Mouse (Mus musculus): ENCODE data around the gene Ttc3.
"Not testable (repeated sequence)": the region's sequence is repeated elsewhere in the genome, so short reads cannot be mapped to it uniquely, and the experiment has no call there.

Ttc3 gene

DNA sequence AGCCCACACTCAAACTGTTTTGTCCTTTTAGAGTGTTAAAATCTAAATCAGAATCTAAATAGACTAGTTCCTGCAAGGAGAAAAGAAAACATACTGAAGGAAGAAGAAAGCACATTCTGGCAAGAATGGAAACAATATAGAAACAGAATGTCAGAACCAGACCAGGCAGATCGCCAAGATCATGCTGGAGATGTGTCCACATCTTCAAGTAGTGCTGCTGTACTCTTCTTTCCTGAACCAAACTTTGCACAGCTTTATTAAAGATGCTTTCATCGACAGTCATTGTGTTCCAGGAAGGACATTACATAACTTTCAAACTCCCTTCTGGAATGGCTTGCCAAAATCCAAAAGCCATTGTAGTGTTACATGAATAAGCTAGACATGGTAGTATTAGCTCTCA lies 66.4 kb downstream of the Ttc3 start:
- DNase-seq (ENCODE audit: low read depth, low spot score), result no peak
- peaks cover 8% of the 10 kb centered on the region for H3K36me3 ChIP-seq (ENCODE audit: control insufficient read depth, insufficient read depth, low read length, poor library complexity, severe bottlenecking)
- no peaks in the 10 kb centered on the region for H3K27me3 ChIP-seq (ENCODE audit: control insufficient read depth, insufficient read depth, low read length, poor library complexity, severe bottlenecking)

DNA sequence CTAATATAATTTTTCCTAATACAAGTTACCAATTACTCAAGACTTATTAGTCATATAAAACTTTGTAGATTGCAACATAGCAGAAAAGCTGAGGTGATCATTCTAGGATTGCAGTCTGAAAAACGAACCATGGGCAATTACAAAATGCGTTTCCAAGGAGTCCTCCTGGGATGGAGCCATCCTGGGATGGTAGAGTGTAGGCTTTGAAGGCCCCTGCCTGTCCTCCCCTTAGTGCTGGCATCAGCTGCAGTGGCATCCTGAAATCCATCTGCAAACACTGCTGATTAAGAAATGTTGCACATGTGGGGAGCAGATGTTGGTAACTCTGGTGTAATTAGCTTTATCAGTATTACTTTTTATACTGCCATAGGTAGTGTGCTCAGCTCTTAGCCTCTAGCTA lies 70.9 kb downstream of the Ttc3 start:
- H3K27me3 ChIP-seq (ENCODE audit: control insufficient read depth, insufficient read depth, low read length, poor library complexity, severe bottlenecking), result no peaks in the 10 kb centered on the region
- no peak for DNase-seq (ENCODE audit: low read depth, low spot score)
- H3K36me3 ChIP-seq (ENCODE audit: control insufficient read depth, insufficient read depth, low read length, poor library complexity, severe bottlenecking), result peaks cover 9% of the 10 kb centered on the region

DNA sequence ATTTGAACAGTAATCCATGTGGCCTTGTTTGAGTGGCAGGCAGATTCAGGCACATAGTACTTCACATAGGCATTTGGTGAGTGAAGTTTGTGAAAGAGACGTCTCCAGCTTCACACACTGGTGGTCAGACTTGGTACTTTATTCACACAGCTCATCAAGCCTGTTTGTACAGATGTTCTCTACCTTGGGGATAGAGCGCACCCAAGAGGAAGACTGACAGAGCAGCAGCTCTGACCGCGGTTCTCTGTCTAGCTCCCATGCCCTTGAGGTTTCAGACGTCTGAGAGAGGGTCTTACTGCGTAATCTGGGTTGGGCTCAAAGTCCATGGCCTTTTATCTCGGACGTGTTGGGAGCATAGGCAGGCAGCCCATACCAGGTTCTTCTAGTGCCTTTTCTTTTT lies 78.7 kb downstream of the Ttc3 start:
- DNase-seq (ENCODE audit: low read depth, low spot score), result peak; percentile 15

DNA sequence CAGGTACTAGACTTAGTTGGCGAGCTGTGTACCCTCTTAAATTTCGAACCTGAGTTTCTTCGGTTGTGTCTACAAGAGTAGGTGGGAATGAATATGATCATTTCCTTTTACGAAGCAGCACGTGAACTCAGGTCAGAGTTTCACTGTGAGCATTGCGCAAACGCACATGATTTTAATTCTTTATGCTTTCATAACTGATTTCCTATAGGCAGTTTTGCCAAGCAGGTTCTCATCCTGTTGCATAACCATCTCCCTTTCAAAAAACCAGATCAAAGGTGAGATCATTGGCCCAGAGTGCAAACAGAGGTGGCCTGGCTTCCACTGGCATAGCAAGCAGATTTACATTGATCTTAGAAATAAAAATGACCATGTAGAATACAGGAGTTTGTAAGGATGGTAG lies 79.2 kb downstream of the Ttc3 start:
- Histone ChIP-seq H3K27me3 (ENCODE audit: control insufficient read depth, insufficient read depth, low read length, poor library complexity, severe bottlenecking) (no peaks in the 10 kb centered on the region), H3K36me3 (ENCODE audit: control insufficient read depth, insufficient read depth, low read length, poor library complexity, severe bottlenecking) (peaks cover 11% of the 10 kb centered on the region)
- DNase-seq (ENCODE audit: low read depth, low spot score), result no peak

More for the DNA sequence above, 78.7 kb downstream of the Ttc3 start:
- Histone ChIP-seq H3K27me3 (ENCODE audit: control insufficient read depth, insufficient read depth, low read length, poor library complexity, severe bottlenecking) (no peaks in the 10 kb centered on the region), H3K36me3 (ENCODE audit: control insufficient read depth, insufficient read depth, low read length, poor library complexity, severe bottlenecking) (peaks cover 11% of the 10 kb centered on the region)

DNA sequence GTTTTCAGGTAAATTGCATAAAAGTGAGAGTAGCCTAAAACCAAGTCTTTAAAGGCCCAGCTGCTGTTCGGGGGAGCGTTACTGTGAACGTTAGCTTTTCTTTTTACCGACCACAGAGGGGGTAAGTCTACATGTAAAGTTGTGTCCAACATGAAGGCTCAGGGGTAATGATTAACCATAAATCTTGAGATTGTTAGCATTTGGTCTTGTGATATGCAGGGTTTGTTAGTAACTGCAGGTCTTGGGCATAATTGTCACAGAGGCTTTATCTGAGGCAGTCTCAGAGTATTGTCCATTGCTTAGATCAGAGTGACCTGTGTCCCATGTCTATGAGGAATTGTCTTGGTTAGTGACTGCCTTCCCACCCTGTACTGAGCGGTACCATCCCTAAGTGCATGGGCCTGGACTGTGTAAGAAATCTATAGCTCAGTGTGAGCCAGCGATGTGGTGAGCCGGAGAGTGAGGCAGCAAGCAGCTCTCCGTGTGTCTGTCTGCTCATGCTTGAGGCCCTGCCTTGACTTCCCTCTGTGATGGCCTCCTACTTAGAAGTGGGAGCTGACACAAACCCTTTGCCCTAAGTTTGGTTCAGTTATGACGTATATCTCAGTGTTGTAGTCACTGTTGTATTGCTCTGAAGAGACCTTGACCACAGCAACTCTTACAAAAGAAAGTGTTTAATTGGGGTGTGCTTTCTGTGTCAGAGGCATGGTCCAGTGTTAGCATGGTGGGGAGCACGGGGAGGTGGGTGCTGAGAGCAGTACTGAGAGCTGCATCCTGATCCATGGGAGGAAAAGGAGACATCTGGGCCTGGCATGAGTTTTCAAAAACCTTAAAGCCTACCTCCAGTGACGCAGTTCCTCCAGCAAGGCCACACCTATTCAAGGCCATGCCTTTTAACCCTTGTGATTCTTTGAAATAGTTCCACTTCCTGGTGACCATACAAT lies 81.4 kb downstream of the Ttc3 start:
- peaks cover 15% of the 10 kb centered on the region for H3K36me3 ChIP-seq (ENCODE audit: control insufficient read depth, insufficient read depth, low read length, poor library complexity, severe bottlenecking)
- H3K27me3 ChIP-seq (ENCODE audit: control insufficient read depth, insufficient read depth, low read length, poor library complexity, severe bottlenecking), result no peaks in the 10 kb centered on the region
- DNase-seq (ENCODE audit: low read depth, low spot score), result no peak

DNA sequence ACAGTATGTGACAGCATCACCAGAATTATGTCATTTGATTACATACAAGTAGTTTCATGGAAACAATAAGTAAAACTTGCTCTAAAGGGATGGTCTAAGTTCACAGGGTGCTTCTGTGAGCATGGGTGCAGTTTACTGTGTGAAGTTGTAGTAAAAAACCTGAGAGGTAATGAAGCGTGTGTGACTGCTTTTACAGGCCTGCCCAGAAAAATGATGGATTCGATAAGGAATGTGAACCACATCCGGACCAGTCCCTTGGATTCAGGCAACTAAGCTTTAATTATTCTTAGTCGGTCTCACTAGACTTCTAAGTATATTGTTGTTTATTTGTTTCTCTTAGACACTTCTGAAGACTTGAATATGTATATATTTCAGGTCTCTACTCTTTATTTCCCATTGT lies 82.3 kb downstream of the Ttc3 start:
- H3K36me3 ChIP-seq (ENCODE audit: control insufficient read depth, insufficient read depth, low read length, poor library complexity, severe bottlenecking), result peaks cover 14% of the 10 kb centered on the region
- no peaks in the 10 kb centered on the region for H3K27me3 ChIP-seq (ENCODE audit: control insufficient read depth, insufficient read depth, low read length, poor library complexity, severe bottlenecking)
- DNase-seq (ENCODE audit: low read depth, low spot score), result no peak

DNA sequence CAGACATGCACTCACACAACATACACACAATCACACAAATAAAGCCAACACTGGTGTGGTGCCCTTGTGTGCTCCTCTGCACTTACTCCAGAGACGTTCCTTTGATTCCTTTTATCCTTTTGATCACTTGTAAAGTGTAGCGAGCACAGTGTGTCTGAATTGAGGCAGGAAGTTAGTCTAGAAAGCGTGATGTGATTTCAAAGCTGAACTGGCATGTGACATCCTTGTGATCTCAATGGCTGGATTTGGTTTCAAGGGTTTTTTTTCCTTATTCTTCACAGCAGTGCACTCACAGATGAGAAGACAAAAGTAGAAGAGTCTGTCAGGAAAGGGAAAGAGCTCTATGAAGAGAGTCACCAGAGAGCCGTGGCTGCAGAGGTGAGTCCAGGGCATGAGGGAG lies 83.7 kb downstream of the Ttc3 start:
- peaks cover 14% of the 10 kb centered on the region for H3K36me3 ChIP-seq (ENCODE audit: control insufficient read depth, insufficient read depth, low read length, poor library complexity, severe bottlenecking)
- no peaks in the 10 kb centered on the region for H3K27me3 ChIP-seq (ENCODE audit: control insufficient read depth, insufficient read depth, low read length, poor library complexity, severe bottlenecking)
- no peak for DNase-seq (ENCODE audit: low read depth, low spot score)

DNA sequence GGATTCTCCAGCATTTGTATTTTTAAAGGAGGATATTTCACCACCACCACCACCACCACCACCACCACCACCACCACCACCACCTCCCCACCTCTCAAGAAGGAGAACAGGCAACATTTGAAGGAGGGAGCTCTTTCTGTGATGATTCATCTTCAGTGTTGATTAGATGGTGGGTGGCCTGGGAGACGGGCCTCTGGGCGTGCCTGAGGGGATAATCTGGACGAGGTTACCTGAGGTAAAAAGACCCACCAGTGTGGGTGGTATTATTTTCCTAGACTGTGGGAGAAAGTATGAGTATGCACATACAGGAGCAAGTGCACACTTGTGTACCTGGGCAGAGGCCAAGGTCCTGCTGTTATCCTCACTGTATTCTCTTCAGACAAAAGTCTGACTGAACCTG lies 93.6 kb downstream of the Ttc3 start:
- no peaks in the 10 kb centered on the region for H3K27me3 ChIP-seq (ENCODE audit: control insufficient read depth, insufficient read depth, low read length, poor library complexity, severe bottlenecking)
- H3K36me3 ChIP-seq (ENCODE audit: control insufficient read depth, insufficient read depth, low read length, poor library complexity, severe bottlenecking), result peaks cover 16% of the 10 kb centered on the region; the same call in 1 of the 2 replicates
- DNase-seq (ENCODE audit: low read depth, low spot score), result no peak

DNA sequence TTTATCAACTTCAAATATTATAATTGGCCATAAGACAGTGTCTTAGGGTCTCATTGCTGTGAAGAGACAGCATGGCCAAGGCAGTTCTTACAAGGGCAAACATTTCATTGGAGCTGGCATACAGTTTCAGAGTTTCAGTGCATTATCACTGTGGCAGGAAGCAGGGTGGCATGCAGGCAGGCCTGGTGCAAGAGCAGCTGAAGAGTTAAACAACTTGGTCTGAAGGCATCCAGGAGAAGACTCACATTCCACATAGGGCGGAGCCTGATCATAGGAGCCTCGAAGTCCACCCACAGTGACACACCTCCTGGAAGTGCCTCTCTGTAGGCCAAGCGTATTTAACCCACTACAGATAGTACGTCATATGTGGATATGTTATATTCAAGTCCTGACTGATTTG lies 95.5 kb downstream of the Ttc3 start:
- no peaks in the 10 kb centered on the region for H3K27me3 ChIP-seq (ENCODE audit: control insufficient read depth, insufficient read depth, low read length, poor library complexity, severe bottlenecking)
- no peak for DNase-seq (ENCODE audit: low read depth, low spot score)
- peaks cover 13% of the 10 kb centered on the region; the same call in 1 of the 2 replicates for H3K36me3 ChIP-seq (ENCODE audit: control insufficient read depth, insufficient read depth, low read length, poor library complexity, severe bottlenecking)

DNA sequence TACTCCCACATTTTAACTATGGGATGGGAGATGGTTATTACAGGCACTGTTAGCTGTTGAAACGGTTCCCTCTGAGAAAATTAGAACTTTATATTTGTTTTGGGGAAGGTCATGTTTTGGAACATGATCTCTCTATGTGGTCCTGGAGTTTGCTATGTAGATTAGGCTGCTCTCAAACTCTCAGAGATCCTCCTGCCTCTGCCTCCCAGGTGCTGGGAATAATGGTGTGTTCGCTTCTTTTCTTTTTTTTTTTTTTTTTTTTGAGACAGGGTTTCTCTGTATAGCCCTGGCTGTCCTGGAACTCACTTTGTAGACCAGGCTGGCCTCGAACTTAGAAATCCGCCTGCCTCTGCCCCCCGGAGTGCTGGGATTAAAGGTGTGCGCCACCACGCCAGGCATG lies 95.9 kb downstream of the Ttc3 start:
- H3K27me3 ChIP-seq (ENCODE audit: control insufficient read depth, insufficient read depth, low read length, poor library complexity, severe bottlenecking); DNase-seq (ENCODE audit: low read depth, low spot score): not testable (repeated sequence)
- H3K36me3 ChIP-seq (ENCODE audit: control insufficient read depth, insufficient read depth, low read length, poor library complexity, severe bottlenecking), result peaks cover 13% of the 10 kb centered on the region; the same call in 1 of the 2 replicates

DNA sequence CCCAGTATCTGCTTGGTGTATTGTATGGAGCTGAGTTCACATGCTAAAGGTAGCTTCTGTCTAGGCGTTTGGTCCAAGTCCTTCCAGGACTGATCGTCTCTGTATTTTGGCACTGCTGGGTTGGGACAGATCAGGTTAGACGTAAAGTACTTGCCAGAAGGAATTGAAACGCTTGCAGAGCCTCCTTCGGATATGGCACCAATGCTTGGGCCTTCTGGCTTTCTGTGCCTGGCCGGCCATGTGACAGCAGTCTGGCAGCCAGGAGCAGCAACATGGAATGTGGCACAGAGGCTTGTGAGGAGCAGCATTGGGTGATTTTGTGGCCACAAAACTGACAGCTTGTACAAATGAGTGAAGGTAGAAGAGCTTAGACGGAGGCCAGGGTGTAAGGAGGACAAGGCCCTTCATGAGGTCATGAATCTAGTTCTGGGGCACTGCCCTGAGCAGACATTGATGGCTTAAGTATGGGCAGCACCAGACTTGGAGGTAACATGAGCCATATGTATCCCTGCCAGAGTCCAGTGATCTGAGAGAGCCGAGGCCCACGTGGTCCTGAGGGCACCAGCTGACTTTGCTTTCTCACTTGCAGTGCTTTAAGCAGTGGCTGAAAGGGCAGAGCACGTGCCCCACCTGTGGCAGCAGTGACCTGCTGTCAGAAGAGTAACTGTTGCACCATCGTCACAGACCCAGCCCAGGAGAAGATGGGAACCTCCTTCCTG lies 97.1 kb downstream of the Ttc3 start:
- Histone ChIP-seq H3K36me3 (ENCODE audit: control insufficient read depth, insufficient read depth, low read length, poor library complexity, severe bottlenecking) (peaks cover 9% of the 10 kb centered on the region; the same call in 1 of the 2 replicates), H3K27me3 (ENCODE audit: control insufficient read depth, insufficient read depth, low read length, poor library complexity, severe bottlenecking) (no peaks in the 10 kb centered on the region)
- no peak for DNase-seq (ENCODE audit: low read depth, low spot score)

DNA sequence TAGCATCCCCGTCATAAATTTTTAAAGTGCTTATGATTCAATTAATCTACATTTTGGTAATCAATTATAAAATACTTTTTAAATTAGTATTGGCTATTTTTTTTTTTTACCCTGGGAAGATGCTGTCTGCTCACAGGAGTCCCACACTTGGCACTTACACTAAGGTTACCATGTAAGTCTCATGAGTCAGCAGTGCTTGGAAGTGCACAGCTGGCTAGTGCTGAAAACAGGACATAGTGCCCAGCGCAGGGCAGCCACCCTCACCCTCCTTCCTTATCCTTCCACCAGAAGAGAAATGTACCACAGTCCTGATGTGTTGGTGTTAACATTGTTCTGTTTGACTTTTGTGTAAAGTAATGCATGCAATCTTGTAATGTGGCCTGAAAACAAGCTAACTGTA lies 98.0 kb downstream of the Ttc3 start:
- DNase-seq (ENCODE audit: low read depth, low spot score), result no peak
- Histone ChIP-seq H3K27me3 (ENCODE audit: control insufficient read depth, insufficient read depth, low read length, poor library complexity, severe bottlenecking) (no peaks in the 10 kb centered on the region), H3K36me3 (ENCODE audit: control insufficient read depth, insufficient read depth, low read length, poor library complexity, severe bottlenecking) (peaks cover 9% of the 10 kb centered on the region; the same call in 1 of the 2 replicates)

DNA sequence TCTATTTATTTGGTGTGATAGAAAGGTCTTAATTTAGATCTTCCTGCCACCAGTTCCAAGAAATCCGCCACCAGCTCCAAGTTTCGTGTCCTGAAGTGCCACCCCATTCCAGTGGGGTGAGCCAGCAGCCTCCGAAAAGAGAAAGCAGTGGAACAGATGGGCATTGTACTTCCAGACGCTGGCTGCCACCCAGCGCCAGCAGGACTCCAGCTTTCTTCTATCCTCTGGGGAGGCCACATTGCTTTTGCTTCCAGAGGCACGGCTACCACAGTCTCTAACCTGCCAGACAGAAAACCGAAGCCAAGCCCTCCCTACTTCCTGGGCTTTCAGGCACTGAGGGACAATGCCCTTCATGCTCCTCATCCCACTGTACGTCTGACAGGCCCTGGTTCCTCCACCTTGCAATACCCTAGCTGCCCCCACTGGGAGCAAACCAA lies 102.1 kb downstream of the Ttc3 start:
- Histone ChIP-seq H3K36me3 (ENCODE audit: control insufficient read depth, insufficient read depth, low read length, poor library complexity, severe bottlenecking) (peaks cover 4% of the 10 kb centered on the region), H3K27me3 (ENCODE audit: control insufficient read depth, insufficient read depth, low read length, poor library complexity, severe bottlenecking) (no peaks in the 10 kb centered on the region)
- no peak for DNase-seq (ENCODE audit: low read depth, low spot score)

DNA sequence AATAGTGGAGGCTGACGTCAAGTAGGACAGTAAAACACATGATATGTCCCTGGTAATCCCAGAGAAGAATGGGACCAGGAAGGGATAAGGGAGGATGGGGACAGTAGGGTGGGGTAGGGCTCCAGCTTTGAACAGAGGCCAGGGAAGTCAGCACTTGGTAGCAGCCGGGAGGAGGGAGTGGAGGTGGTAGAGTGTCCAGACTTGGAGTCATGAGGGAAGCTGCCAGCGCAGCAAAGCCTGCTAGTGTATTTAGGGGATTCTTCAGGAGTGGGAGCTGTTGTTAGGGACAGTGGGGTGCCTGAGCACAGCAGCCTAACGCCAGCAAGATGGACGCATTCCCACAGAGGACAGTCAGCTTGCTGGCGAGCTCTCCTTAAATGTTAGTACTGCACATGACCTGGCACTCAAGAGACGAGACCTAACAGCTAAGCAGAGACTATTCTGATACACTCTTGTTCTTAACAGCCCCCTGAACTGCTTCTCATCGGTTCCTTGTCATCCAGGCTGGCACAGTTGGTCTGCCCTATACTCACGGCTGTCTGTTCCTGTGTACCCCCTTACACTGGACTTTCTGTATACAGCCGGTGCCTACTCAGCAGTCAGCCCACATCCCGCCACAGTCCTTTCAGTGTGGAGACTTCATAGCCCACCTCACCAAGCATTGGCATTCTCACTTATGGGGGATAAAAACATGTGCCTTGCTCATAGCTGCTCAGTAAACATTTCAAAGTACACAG lies 102.8 kb downstream of the Ttc3 start:
- no peak for DNase-seq (ENCODE audit: low read depth, low spot score)
- Histone ChIP-seq H3K36me3 (ENCODE audit: control insufficient read depth, insufficient read depth, low read length, poor library complexity, severe bottlenecking) (peaks cover 4% of the 10 kb centered on the region), H3K27me3 (ENCODE audit: control insufficient read depth, insufficient read depth, low read length, poor library complexity, severe bottlenecking) (no peaks in the 10 kb centered on the region)

Data from splenic B cell, adult 2 months (primary cell).